Mouse (Mus musculus) retina, embryonic 14.5 days (tissue): ENCODE results near the gene Tmem115.
"Not testable (repeated sequence)": the region's sequence is repeated elsewhere in the genome, so short reads cannot be mapped to it uniquely, and the experiment has no call there.

Source experiments
- DNase-seq: peaks from one replicate; pipeline ENCODE4 v3.0.0-alpha.2; 2015; ENCODE audit warnings: low spot score

The Tmem115 gene

DNA sequence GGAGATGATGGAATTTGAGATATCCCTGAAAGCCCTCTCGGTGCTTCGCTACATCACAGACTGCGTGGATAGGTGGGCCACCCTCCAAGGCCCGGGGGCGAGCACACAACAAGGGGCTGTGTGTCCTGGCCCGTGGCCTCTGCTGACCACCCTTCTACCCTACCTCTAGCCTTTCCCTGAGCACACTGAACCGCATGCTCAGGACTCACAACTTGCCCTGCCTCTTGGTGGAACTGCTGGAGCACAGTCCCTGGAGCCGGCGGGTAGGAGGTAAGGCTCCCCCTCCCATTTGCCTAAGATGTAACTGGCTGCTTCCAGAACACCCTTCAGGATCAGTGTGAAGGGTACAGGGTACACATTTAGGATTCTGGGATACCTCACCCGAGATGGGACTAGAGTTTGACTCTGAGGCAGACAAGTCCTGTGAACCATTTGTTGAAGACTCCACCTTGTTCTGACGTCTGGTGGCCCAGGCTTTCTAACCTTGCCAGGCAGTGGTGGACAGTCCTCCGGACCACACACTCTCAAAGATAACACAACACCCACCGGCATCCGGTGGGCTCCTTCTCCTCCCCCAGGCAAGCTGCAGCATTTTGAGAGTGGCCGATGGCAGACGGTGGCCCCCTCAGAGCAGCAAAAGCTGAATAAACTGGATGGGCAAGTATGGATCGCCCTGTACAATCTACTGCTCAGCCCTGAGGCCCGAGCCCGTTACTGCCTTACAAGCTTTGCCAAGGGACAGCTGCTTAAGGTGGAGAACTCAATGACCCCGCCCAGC is 15.7 kb downstream of the Tmem115 start:
- no peak for DNase-seq

GRCm38 (mm10) chr9:107550491-107551116 is 16.9 kb downstream of the Tmem115 start:
- no peak for DNase-seq

DNA sequence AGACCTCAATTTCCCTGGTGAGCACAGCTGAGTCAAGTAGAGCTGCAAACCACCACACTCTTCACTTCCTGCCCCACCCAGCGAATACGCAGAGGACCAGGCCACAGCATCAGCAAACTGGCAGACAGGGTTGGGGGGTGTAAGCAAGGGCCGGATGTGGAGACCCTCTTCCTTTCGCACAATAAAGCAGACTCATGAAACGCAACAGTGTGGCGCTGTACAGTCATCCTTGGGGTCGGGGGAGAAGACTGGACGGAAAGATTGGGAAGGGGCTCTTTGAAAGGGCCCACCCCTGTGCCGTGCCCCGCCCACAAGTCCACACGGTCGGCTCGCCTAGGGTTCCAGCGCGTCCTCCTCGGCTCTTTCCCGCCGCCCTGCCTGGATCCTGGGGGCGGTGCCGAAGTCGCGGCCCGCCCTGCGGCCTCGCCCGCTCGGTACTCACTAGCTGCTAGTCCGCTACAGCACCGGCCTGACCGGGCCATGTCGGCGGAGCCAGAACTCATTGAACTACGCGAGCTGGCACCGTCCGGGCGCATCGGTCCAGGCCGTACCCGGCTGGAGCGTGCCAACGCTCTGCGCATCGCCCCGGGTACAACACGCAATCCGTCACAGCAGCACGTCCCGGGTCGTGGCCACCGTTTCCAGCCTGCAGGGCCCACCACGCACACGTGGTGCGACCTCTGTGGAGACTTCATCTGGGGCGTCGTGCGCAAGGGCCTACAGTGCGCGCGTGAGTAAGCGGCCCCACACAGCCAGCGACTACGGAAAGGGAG is 17.6 kb downstream of the Tmem115 start, which contains the start of gene Rassf1:
Rassf1 (plus strand) TSS at position 439 of the 773 bp plus-strand sequence.
- DNase-seq = peak; percentile 62

- no peak for DNase-seq
Measured at GRCm38 (mm10) chr9:107551890-107552355, 18.2 kb downstream of the Tmem115 start.

DNA sequence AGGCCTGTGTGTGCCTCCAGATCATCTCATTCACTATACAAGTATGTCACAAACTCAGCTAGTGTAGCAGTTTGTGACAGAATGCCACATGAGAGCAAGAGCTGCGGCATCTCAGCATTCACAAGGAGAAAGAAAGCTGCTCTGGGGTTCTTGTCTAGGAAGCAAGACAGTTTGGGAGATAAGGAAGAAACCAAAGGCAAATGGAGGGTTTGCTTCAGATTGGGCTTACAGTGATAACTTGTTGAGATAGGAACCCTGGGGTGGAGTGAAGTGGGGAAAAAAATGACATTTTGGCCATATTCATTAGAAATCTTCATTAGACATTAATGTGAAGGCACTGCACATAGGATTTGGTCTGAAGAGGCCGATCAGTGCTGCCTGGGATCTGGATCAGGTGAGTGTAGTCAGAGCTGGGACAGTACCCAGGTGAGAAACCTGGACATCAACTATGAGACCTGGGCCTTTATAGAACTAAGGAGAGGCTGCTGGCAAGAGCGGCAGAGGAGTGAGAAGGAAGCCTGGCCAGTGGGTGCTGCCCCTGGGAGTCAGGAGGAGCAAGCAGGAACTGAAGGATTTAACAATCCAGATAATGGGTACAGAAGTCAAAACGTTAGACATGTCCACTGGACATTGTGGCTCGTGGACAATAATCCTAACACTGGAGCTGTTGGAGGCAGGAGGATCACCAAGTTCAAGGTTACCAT is 19.1 kb downstream of the Tmem115 start:
- no peak for DNase-seq

DNA sequence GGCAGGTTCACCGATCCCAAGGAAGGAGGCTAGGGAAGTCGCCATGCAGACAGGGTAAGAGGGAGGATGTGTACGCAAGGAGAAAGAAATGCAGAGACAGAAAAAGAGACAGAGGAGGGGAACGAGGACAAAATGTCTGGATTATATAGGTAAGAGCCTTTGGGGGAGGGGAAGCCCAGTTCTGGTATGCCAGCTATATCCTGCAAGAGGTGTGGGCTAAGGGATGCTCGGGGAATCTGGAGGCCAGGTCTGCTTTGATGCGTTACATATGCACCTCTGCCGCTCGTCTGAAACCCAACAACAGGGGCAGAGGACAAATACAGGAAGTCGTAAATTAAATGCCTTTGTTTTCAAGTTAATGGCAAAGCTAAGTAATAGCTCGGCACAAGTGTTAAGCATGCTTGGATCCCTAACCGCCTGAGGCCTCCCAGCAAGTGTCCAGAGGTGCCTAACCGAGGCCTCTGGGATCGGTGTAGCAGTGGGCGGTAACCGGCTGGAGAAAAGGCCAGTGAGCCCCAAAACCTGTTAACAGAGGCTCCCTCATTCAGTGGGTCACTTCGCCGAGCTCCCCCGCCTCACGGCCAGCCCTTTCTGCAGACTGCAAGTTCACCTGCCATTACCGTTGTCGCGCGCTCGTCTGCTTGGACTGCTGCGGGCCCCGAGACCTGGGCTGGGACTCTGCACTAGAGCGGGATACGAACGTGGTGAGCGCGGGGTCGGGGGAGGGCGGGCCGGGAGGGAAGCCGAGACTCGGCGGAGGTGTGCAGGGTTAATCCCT is 20.0 kb downstream of the Tmem115 start:
- no peak for DNase-seq

GRCm38 (mm10) chr9:107554319-107554825 is 20.6 kb downstream of the Tmem115 start:
- peak; percentile 99 for DNase-seq

- peak; percentile 60 for DNase-seq
Measured at GRCm38 (mm10) chr9:107555031-107555457, 21.3 kb downstream of the Tmem115 start.

DNA sequence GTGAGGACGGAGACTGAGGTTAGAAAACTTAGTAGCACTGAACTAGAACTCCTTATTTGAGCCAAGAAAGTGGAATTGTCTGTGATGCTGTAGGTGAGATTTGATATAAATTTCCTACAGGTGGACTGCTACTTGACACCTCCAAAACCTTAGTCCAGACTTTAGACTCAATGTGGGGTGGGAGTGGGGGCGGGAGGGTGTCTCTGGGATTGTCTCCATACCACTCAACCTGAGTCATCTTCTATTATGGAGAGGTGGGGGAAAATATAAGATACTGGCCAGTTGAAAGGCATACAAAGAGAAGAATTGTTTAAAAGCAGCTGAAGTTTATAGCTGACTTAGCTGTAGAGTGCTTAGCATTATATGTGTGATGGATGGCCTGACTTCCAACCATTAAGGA is 22.0 kb downstream of the Tmem115 start:
- no peak for DNase-seq

DNA sequence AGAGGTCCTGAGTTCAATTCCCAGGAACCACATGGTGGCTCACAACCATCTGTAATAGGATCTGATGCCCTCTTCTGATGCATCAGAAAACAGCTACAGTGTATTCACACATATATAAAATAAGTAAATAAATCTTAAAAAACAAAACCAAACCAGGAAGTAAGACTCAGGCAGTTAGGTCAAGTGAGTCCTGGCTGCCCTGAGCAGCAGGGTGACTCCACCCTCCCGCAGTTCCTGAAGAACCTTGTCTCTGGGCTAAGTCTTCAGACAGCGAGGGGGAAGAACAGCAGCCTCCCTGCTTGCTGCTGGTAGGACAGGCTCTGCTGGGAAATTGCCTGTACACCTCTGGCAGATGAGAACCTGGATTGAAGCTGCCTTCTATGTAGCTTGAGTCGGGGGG is 22.6 kb downstream of the Tmem115 start:
- DNase-seq = no peak

DNA sequence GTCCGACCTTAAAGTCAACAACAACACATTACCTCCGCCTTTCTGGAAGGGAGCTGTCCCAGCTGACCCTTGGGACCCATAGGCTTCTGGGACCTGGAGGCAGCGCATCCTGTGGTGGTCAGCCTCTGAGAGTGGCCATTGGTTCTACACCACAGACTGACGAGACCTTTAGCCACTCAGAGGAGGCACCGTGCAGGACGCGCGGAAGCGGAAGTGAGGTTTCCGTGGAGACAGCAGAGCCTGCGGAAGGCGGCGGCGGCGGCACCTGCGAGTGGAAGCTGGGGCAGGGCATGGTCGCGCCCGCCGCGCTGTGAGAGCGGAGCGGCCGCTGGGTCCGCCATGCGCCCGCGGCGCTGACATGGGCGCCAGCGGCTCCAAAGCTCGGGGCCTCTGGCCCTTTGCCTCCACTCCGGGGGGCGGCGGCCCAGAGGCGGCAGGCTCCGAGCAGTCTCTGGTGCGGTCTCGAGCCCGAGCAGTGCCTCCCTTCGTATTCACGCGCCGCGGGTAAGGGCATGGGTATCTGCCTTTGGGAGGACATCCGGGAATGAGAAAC is 29.4 kb downstream of the Tmem115 start, which contains the start of gene Tusc2:
Tusc2 (plus strand) TSS at position 227 of the 553 bp plus-strand sequence.
- peak; percentile 93 for DNase-seq

GRCm38 (mm10) chr9:107565556-107565955 is 31.8 kb downstream of the Tmem115 start:
- not testable (repeated sequence) for DNase-seq

- peak; percentile 84 for DNase-seq
Measured at GRCm38 (mm10) chr9:107566041-107566709, 32.4 kb downstream of the Tmem115 start.

DNA sequence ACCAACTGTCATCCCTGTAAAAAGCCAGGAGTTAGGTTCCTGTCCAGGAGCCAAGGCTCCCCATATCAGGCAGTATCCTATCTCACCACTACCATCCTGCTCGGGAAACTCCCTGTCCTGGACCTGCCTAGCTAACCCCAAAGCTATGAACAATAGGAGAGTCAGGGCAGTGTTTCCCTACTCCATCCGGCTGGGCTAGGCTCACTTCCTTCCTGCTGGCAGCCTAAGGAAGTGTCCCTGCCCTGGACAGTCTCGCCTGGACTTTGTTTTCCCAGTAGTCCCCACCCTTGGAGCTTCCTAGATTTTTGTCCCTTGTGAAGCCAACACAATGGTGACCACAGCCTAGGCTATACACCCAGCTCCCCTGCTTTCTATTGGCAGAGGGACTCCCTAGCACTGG is 33.1 kb downstream of the Tmem115 start:
- no peak for DNase-seq

DNA sequence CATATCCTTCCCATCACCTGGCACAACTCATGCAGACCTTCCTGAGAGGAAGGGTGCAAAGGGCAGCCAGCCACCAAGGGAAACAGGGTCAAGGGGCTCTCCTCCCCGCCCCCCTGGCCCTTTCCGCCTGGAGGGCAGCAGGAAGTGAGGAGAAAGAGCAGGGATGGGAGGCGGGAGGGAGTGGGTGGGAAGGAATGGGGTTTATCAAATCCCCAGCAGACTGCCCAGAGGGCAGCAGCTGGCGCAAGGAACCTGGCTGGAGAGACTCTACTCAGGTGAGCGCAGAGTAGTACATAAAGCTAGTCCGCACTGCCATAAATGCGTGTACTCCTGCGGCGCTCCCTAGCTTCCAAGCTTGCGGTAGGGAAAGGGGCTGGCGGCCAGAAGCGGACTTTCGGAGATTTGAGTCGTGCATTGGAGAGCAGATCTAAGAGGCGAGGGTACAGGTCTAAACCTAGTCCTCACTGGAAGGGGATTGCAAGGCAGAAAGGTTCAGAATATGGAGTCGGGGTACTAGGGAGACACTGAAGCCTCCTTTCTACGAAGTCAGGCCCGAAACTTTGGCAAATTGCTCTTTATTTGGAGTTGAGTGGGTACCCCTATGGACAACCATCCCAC is 34.1 kb downstream of the Tmem115 start, which contains the start of gene Hyal2:
Hyal2 (plus strand) TSS at position 244 of the 618 bp plus-strand sequence.
- DNase-seq = no peak

- peak; percentile 91 for DNase-seq
Measured at GRCm38 (mm10) chr9:107568331-107569261, 34.9 kb downstream of the Tmem115 start.

GRCm38 (mm10) chr9:107569270-107569669 is 35.5 kb downstream of the Tmem115 start:
- DNase-seq = no peak

GRCm38 (mm10) chr9:107570016-107570415 is 36.3 kb downstream of the Tmem115 start:
- no peak for DNase-seq
